Mouse (Mus musculus): Measurements from ENCODE around the gene Dnajc5g. TPM values are rescaled to one million over a fixed set of nuclear protein-coding genes. Genes with fewer than 3 reads are reported as not detected.

Gene Dnajc5g
- polyA plus RNA-seq, 1 experiment from 2014 or later = not detected

- ATAC-seq (ENCODE audit: low FRiP score, low TSS enrichment) (no peak), DNase-seq (ENCODE audit: low spot score) (no peak)
- no peak overlapping the region for H3K27ac ChIP-seq (replicated peaks)
- 2% methylated on average over 13 of the region's 13 CpGs for WGBS
- TF ChIP-seq EP300 (optimal IDR thresholded peaks at IDR 0.05) = no peak
- TF ChIP-seq CTCF (IDR thresholded peaks at IDR 0.05; ENCODE audit: low read depth) = no peak
- H3K36me3 ChIP-seq (ENCODE audit: control insufficient read depth, insufficient read depth, low read length) = no peaks in the 10 kb centered on the region
- peaks cover 9% of the 10 kb centered on the region for H3K27me3 ChIP-seq (ENCODE audit: control insufficient read depth, insufficient read depth, low read length)
- H3K4me2 ChIP-seq (replicated peaks; ENCODE audit: low read depth) = 0 out of 2 replicates have a peak overlapping the region, but pooled peaks have one; percentile 25
- no peak overlapping the region for H3K4me3 ChIP-seq (ENCODE audit: low read depth, low read length)
- H3K9ac ChIP-seq (ENCODE audit: low read length) = no peak overlapping the region
- H3K4me1 ChIP-seq (replicated peaks; ENCODE audit: control insufficient read depth, insufficient read depth) = no peaks in the 10 kb centered on the region
- no peaks in the 10 kb centered on the region for H3K9me3 ChIP-seq (ENCODE audit: control insufficient read depth, low read length)
Observed at GRCm38 (mm10) chr5:31137658-31138057, 31.6 kb downstream of the Dnajc5g start.

- Histone ChIP-seq H3K36me3 (ENCODE audit: control insufficient read depth, insufficient read depth, low read length) (peaks cover 2% of the 10 kb centered on the region), H3K27me3 (ENCODE audit: control insufficient read depth, insufficient read depth, low read length) (peaks cover 9% of the 10 kb centered on the region), H3K9ac (ENCODE audit: low read length) (no peak within 1 kb of the TSS), H3K27ac (replicated peaks) (no peak within 1 kb of the TSS), H3K4me1 (replicated peaks; ENCODE audit: control insufficient read depth, insufficient read depth) (no peaks in the 10 kb centered on the region), H3K4me3 (ENCODE audit: low read depth, low read length) (no peak within 1 kb of the TSS), H3K9me3 (ENCODE audit: control insufficient read depth, low read length) (no peaks in the 10 kb centered on the region), H3K4me2 (replicated peaks; ENCODE audit: low read depth) (peak within 1 kb of the TSS; percentile 25; the same call in 1 of the 2 replicates)
- 2% methylated on average over 52 of the region's 52 CpGs for WGBS
- TF ChIP-seq EP300 (optimal IDR thresholded peaks at IDR 0.05) = no peak
- no peak for TF ChIP-seq CTCF (IDR thresholded peaks at IDR 0.05; ENCODE audit: low read depth)
- ATAC-seq (ENCODE audit: low FRiP score, low TSS enrichment) = 0 out of 2 replicates have a peak, but pooled peaks have one; percentile 29
- no peak for DNase-seq (ENCODE audit: low spot score)
Observed at GRCm38 (mm10) chr5:31138241-31138967, 32.3 kb downstream of the Dnajc5g start, which contains the start of gene Ucn. TSS of gene Ucn (minus strand) at chr5:31138829.

- Histone ChIP-seq H3K27me3 (ENCODE audit: control insufficient read depth, insufficient read depth, low read length) (peaks cover 9% of the 10 kb centered on the region), H3K4me2 (replicated peaks; ENCODE audit: low read depth) (0 out of 2 replicates have a peak overlapping the region, but pooled peaks have one; percentile 25), H3K36me3 (ENCODE audit: control insufficient read depth, insufficient read depth, low read length) (peaks cover 3% of the 10 kb centered on the region), H3K4me3 (ENCODE audit: low read depth, low read length) (no peak overlapping the region), H3K27ac (replicated peaks) (no peak overlapping the region), H3K4me1 (replicated peaks; ENCODE audit: control insufficient read depth, insufficient read depth) (no peaks in the 10 kb centered on the region), H3K9ac (ENCODE audit: low read length) (no peak overlapping the region), H3K9me3 (ENCODE audit: control insufficient read depth, low read length) (no peaks in the 10 kb centered on the region)
- 10% methylated on average over 9 of the region's 9 CpGs for WGBS
- DNase-seq (ENCODE audit: low spot score) (peak; percentile 36), ATAC-seq (ENCODE audit: low FRiP score, low TSS enrichment) (0 out of 2 replicates have a peak, but pooled peaks have one; percentile 2)
- TF ChIP-seq EP300 (optimal IDR thresholded peaks at IDR 0.05) (no peak), CTCF (IDR thresholded peaks at IDR 0.05; ENCODE audit: low read depth) (no peak)
Observed at GRCm38 (mm10) chr5:31138968-31139425, 32.9 kb downstream of the Dnajc5g start.

DNA sequence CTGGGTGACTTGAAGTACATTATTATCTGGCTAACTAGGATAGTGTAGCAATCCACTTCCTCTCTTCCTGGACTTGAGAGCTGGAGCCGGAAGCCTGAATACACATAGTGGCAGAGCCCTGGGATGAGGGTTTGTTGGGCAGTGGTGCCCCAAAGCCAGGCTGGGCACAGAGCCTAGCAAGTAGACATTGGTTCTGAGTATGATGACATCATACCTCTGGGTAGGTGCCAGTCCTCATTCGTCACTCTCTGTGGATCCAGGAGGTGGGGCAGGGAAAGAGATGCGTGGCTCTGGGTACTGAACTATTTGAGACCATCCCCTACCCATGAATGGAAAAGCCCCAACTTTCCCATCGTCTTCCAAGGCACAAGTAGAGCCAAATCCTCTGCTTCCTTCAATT lies 43.7 kb downstream of the Dnajc5g start:
- no peak for DNase-seq (ENCODE audit: low spot score)
- 71% methylated on average over 4 of the region's 4 CpGs for WGBS
- no peak overlapping the region for H3K27ac ChIP-seq (replicated peaks)
- H3K9me3 ChIP-seq (ENCODE audit: control insufficient read depth, low read length) = no peaks in the 10 kb centered on the region
- H3K27me3 ChIP-seq (ENCODE audit: control insufficient read depth, insufficient read depth, low read length) = no peaks in the 10 kb centered on the region
- 0 out of 2 replicates have a peak, but pooled peaks cover 4% of the 10 kb centered on the region for H3K36me3 ChIP-seq (ENCODE audit: control insufficient read depth, insufficient read depth, low read length)
- H3K4me1 ChIP-seq (replicated peaks; ENCODE audit: control insufficient read depth, insufficient read depth) = peaks cover 4% of the 10 kb centered on the region; the same call in 1 of the 2 replicates
- TF ChIP-seq CTCF (IDR thresholded peaks at IDR 0.05; ENCODE audit: low read depth) (no peak), EP300 (optimal IDR thresholded peaks at IDR 0.05) (no peak)
- no peak overlapping the region for H3K4me3 ChIP-seq (ENCODE audit: low read depth, low read length)
- no peak overlapping the region for H3K9ac ChIP-seq (ENCODE audit: low read length)
- no peak overlapping the region for H3K4me2 ChIP-seq (replicated peaks; ENCODE audit: low read depth)
- ATAC-seq (ENCODE audit: low FRiP score, low TSS enrichment) = no peak

- no peaks in the 10 kb centered on the region for H3K27me3 ChIP-seq (ENCODE audit: control insufficient read depth, insufficient read depth, low read length)
- peak; percentile 40 for DNase-seq (ENCODE audit: low spot score)
- H3K4me3 ChIP-seq (ENCODE audit: low read depth, low read length) = no peak overlapping the region
- WGBS = 50% methylated on average over 3 of the region's 3 CpGs
- no peak overlapping the region for H3K27ac ChIP-seq (replicated peaks)
- ATAC-seq (ENCODE audit: low FRiP score, low TSS enrichment) = peak; percentile 38; the same call in 1 of the 2 replicates
- H3K36me3 ChIP-seq (ENCODE audit: control insufficient read depth, insufficient read depth, low read length) = no peaks in the 10 kb centered on the region
- TF ChIP-seq CTCF (IDR thresholded peaks at IDR 0.05; ENCODE audit: low read depth) (peak; percentile 46), EP300 (optimal IDR thresholded peaks at IDR 0.05) (no peak)
- no peak overlapping the region for H3K9ac ChIP-seq (ENCODE audit: low read length)
- H3K4me2 ChIP-seq (replicated peaks; ENCODE audit: low read depth) = no peak overlapping the region
- H3K9me3 ChIP-seq (ENCODE audit: control insufficient read depth, low read length) = no peaks in the 10 kb centered on the region
- peaks cover 4% of the 10 kb centered on the region; the same call in 1 of the 2 replicates for H3K4me1 ChIP-seq (replicated peaks; ENCODE audit: control insufficient read depth, insufficient read depth)
Observed at GRCm38 (mm10) chr5:31151746-31152145, 45.7 kb downstream of the Dnajc5g start.
